Mouse (Mus musculus): ENCODE results near the gene Il10rb. TPM values are rescaled to one million over a fixed set of nuclear protein-coding genes. Genes with fewer than 3 reads are reported as not detected.

Gene Il10rb
- polyA plus RNA-seq, 1 experiment from 2014 or later: 44.8 TPM

GRCm38 (mm10) chr16:91401569-91402165 is 4.3 kb upstream of the Il10rb start:
- no peaks in the 10 kb centered on the region for H3K27me3 ChIP-seq (replicated peaks)
- ATAC-seq (ENCODE audit: extremely low read depth, insufficient number of reproducible peaks, low FRiP score, low TSS enrichment): no peak
- peaks cover 15% of the 10 kb centered on the region for H3K4me1 ChIP-seq
- no peak overlapping the region for H3K4me3 ChIP-seq
- H3K9ac ChIP-seq: no peak overlapping the region
- H3K9me3 ChIP-seq: no peaks in the 10 kb centered on the region
- H3K4me2 ChIP-seq: no peak overlapping the region
- peaks cover 46% of the 10 kb centered on the region for H3K36me3 ChIP-seq
- 84% methylated on average over 6 of the region's 6 CpGs for WGBS
- no peak overlapping the region for H3K27ac ChIP-seq (replicated peaks)

- Histone ChIP-seq H3K4me3 (no peak overlapping the region), H3K27me3 (replicated peaks) (no peaks in the 10 kb centered on the region), H3K4me2 (no peak overlapping the region), H3K36me3 (peaks cover 45% of the 10 kb centered on the region), H3K9me3 (no peaks in the 10 kb centered on the region), H3K9ac (no peak overlapping the region), H3K4me1 (peaks cover 29% of the 10 kb centered on the region), H3K27ac (replicated peaks) (no peak overlapping the region)
- 67% methylated on average over 9 of the region's 9 CpGs for WGBS
- no peak for ATAC-seq (ENCODE audit: extremely low read depth, insufficient number of reproducible peaks, low FRiP score, low TSS enrichment)
Measured at GRCm38 (mm10) chr16:91403784-91404183, 2.2 kb upstream of the Il10rb start.

GRCm38 (mm10) chr16:91404187-91404586 is 1.8 kb upstream of the Il10rb start:
- peaks cover 49% of the 10 kb centered on the region for H3K36me3 ChIP-seq
- H3K9ac ChIP-seq: no peak overlapping the region
- H3K27me3 ChIP-seq (replicated peaks): no peaks in the 10 kb centered on the region
- H3K4me3 ChIP-seq: no peak overlapping the region
- WGBS: 85% methylated on average over 8 of the region's 8 CpGs
- H3K4me2 ChIP-seq: no peak overlapping the region
- H3K27ac ChIP-seq (replicated peaks): no peak overlapping the region
- peaks cover 33% of the 10 kb centered on the region for H3K4me1 ChIP-seq
- H3K9me3 ChIP-seq: no peaks in the 10 kb centered on the region
- no peak for ATAC-seq (ENCODE audit: extremely low read depth, insufficient number of reproducible peaks, low FRiP score, low TSS enrichment)

DNA sequence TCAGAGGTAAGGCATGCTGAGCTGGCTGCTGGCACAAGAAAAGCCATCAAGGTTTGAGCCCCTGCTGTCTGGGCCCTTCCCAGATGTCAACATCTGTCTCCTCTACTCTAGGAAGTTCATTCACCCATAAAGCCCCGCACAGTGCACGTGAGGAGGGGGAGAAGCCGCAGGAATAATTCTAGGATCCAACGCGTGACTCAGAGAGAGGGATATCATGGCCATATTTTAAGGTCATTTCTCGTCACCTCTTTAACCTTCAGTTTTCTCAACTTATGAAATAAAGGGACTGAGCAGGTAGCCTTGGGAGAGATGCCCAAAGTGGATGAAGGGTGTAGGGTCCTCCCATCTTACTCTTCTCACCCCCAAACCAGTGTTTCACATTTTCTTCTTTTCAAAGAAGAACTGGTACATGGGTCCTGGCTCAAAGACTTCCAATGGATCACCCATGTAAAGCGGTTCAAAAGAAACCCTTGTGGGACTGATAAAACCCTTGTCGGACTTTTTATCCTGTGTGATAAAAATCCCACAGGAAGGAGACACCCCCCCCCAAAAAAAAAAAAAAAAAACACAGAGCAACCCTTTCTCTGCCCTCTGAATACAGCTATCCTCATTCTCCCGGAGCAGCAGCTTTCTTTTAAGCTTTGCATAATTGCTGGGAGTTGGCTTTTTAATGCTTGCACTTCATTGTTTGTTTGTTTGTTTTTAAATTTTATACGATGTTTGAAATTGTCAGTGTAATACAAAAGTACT is 961 bp upstream of the Il10rb start:
- WGBS: 75% methylated on average over 10 of the region's 10 CpGs
- Histone ChIP-seq H3K36me3 (peaks cover 55% of the 10 kb centered on the region), H3K9ac (0 out of 2 replicates have a peak overlapping the region, but pooled peaks have one; percentile 10), H3K27me3 (replicated peaks) (no peaks in the 10 kb centered on the region), H3K4me2 (peak overlapping the region; percentile 81), H3K4me3 (peak overlapping the region; percentile 74; the same call in 1 of the 2 replicates), H3K9me3 (no peaks in the 10 kb centered on the region), H3K4me1 (peaks cover 33% of the 10 kb centered on the region), H3K27ac (replicated peaks) (peak overlapping the region; percentile 87; the same call in 1 of the 2 replicates)
- ATAC-seq (ENCODE audit: extremely low read depth, insufficient number of reproducible peaks, low FRiP score, low TSS enrichment): no peak

GRCm38 (mm10) chr16:91406585-91407220 is 739 bp downstream of the Il10rb start:
- peaks cover 48% of the 10 kb centered on the region for H3K36me3 ChIP-seq
- ATAC-seq (ENCODE audit: extremely low read depth, insufficient number of reproducible peaks, low FRiP score, low TSS enrichment): no peak
- no peaks in the 10 kb centered on the region for H3K27me3 ChIP-seq (replicated peaks)
- H3K9me3 ChIP-seq: no peaks in the 10 kb centered on the region
- peak overlapping the region; percentile 81 for H3K4me2 ChIP-seq
- peak overlapping the region; percentile 87 for H3K27ac ChIP-seq (replicated peaks)
- peak overlapping the region; percentile 74 for H3K4me3 ChIP-seq
- H3K4me1 ChIP-seq: peaks cover 44% of the 10 kb centered on the region
- peak overlapping the region; percentile 92 for H3K9ac ChIP-seq
- under 1% methylated on average over 13 of the region's 13 CpGs for WGBS

DNA sequence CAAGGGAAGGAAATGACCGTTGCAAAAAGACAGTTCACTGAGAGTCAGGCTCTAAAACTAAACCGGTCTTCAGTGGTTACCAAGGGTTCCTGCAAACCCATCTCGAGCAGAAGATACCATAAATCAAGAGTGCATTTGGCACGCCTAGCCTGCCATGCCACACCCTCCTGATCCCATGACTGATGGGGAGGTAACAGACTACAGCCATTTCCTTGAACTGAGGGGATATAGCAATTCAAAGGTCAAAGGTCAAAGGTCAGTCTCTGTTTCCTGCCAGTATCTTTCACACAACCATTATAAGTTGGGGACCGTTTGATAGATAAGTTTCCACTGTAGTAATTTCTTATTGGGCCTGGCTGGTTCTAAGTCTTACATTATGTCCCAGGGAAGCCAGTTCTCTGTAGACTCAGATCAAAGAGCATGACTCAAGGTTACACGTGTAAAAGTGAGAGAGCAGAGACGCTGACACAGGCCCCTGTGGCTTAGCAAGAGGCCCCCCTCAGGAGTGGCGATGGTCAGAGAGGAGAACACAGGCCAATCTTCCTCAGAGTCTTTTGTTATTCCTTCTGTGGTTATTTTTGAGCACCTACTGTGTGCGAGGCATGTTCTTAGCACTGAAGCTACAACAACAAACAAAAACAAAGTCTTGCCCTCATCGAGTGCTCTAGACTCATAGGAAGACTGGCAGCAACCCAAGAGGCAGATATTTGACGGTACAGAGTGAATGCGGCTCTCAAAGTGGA is 7.3 kb downstream of the Il10rb start:
- H3K9ac ChIP-seq: 0 out of 2 replicates have a peak overlapping the region, but pooled peaks have one; percentile 24
- H3K9me3 ChIP-seq: no peaks in the 10 kb centered on the region
- H3K4me2 ChIP-seq: no peak overlapping the region
- peaks cover 51% of the 10 kb centered on the region for H3K4me1 ChIP-seq
- 0 out of 2 replicates have a peak overlapping the region, but pooled peaks have one; percentile 17 for H3K27ac ChIP-seq (replicated peaks)
- ATAC-seq (ENCODE audit: extremely low read depth, insufficient number of reproducible peaks, low FRiP score, low TSS enrichment): no peak
- H3K4me3 ChIP-seq: no peak overlapping the region
- H3K36me3 ChIP-seq: peaks cover 83% of the 10 kb centered on the region
- WGBS: 62% methylated on average over 12 of the region's 12 CpGs
- H3K27me3 ChIP-seq (replicated peaks): no peaks in the 10 kb centered on the region

GRCm38 (mm10) chr16:91415391-91416189 is 9.6 kb downstream of the Il10rb start:
- peak overlapping the region; percentile 91 for H3K27ac ChIP-seq (replicated peaks)
- WGBS: 76% methylated on average over 9 of the region's 9 CpGs
- ATAC-seq (ENCODE audit: extremely low read depth, insufficient number of reproducible peaks, low FRiP score, low TSS enrichment): no peak

GRCm38 (mm10) chr16:91416357-91416756 is 10.4 kb downstream of the Il10rb start:
- H3K36me3 ChIP-seq: peaks cover 93% of the 10 kb centered on the region
- H3K9me3 ChIP-seq: no peaks in the 10 kb centered on the region
- H3K27me3 ChIP-seq (replicated peaks): no peaks in the 10 kb centered on the region
- H3K4me3 ChIP-seq: no peak overlapping the region
- peak overlapping the region; percentile 48 for H3K4me2 ChIP-seq
- peaks cover 33% of the 10 kb centered on the region for H3K4me1 ChIP-seq
- no peak for ATAC-seq (ENCODE audit: extremely low read depth, insufficient number of reproducible peaks, low FRiP score, low TSS enrichment)
- H3K27ac ChIP-seq (replicated peaks): peak overlapping the region; percentile 91
- 93% methylated on average over 6 of the region's 6 CpGs for WGBS
- H3K9ac ChIP-seq: peak overlapping the region; percentile 35; the same call in 1 of the 2 replicates

More at GRCm38 (mm10) chr16:91415391-91416189, 9.6 kb downstream of the Il10rb start:
- Histone ChIP-seq H3K36me3 (peaks cover 86% of the 10 kb centered on the region), H3K4me1 (peaks cover 40% of the 10 kb centered on the region), H3K27me3 (replicated peaks) (no peaks in the 10 kb centered on the region), H3K9ac (no peak overlapping the region), H3K4me2 (no peak overlapping the region), H3K4me3 (no peak overlapping the region), H3K9me3 (no peaks in the 10 kb centered on the region)

DNA sequence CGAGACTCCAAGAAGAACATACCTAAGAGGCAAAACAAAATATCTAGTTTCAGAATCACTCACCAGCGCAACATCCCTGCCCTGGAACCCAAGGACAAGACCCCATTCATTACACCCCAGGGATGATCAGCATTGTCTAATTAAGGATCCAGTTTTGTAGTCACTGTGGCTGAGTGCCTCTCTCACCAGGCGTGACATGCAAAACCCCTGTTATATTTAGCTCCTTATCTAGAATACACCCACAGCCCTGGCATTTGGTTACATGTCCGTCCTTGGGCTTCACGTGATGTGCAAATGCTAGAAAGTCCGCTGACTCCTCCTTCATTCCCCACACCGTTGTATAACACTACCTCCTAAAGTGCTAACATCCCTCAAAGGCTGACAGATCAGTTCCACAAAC is 11.0 kb downstream of the Il10rb start:
- Histone ChIP-seq H3K27ac (replicated peaks) (peak overlapping the region; percentile 91), H3K4me3 (no peak overlapping the region), H3K4me2 (peak overlapping the region; percentile 48), H3K27me3 (replicated peaks) (no peaks in the 10 kb centered on the region), H3K9ac (peak overlapping the region; percentile 35), H3K36me3 (peaks cover 93% of the 10 kb centered on the region), H3K4me1 (peaks cover 33% of the 10 kb centered on the region), H3K9me3 (no peaks in the 10 kb centered on the region)
- ATAC-seq (ENCODE audit: extremely low read depth, insufficient number of reproducible peaks, low FRiP score, low TSS enrichment): peak; percentile 76; the same call in 1 of the 2 replicates
- 35% methylated on average over 7 of the region's 7 CpGs for WGBS

GRCm38 (mm10) chr16:91418531-91418930 is 12.6 kb downstream of the Il10rb start:
- Histone ChIP-seq H3K27me3 (replicated peaks) (no peaks in the 10 kb centered on the region), H3K9me3 (no peaks in the 10 kb centered on the region), H3K4me1 (peaks cover 28% of the 10 kb centered on the region), H3K4me2 (no peak overlapping the region), H3K27ac (replicated peaks) (no peak overlapping the region), H3K36me3 (peaks cover 92% of the 10 kb centered on the region), H3K9ac (no peak overlapping the region), H3K4me3 (no peak overlapping the region)
- ATAC-seq (ENCODE audit: extremely low read depth, insufficient number of reproducible peaks, low FRiP score, low TSS enrichment): no peak
- WGBS: 78% methylated on average over 5 of the region's 5 CpGs

All from heart, embryonic 13.5 days (tissue).